Mouse (Mus musculus) skeletal muscle tissue, postnatal 0 days (tissue): ENCODE data around the gene Ercc6l. TPM values are rescaled to one million over a fixed set of nuclear protein-coding genes. Genes with fewer than 3 reads are reported as not detected.

ENCODE experiments used
- polyA plus RNA-seq: library from polyadenylated mRNA; unstranded; fragments of >200 nt; fragmentation: Nextera tagmentation; extraction: Ambion mirVana; gene quantifications from 2 replicates; pipeline ENCODE4 v1.2.1, GENCODE M21; 2015

Ercc6l gene
- polyA plus RNA-seq = 1.4 and 1.5 TPM in 2 replicates

DNA sequence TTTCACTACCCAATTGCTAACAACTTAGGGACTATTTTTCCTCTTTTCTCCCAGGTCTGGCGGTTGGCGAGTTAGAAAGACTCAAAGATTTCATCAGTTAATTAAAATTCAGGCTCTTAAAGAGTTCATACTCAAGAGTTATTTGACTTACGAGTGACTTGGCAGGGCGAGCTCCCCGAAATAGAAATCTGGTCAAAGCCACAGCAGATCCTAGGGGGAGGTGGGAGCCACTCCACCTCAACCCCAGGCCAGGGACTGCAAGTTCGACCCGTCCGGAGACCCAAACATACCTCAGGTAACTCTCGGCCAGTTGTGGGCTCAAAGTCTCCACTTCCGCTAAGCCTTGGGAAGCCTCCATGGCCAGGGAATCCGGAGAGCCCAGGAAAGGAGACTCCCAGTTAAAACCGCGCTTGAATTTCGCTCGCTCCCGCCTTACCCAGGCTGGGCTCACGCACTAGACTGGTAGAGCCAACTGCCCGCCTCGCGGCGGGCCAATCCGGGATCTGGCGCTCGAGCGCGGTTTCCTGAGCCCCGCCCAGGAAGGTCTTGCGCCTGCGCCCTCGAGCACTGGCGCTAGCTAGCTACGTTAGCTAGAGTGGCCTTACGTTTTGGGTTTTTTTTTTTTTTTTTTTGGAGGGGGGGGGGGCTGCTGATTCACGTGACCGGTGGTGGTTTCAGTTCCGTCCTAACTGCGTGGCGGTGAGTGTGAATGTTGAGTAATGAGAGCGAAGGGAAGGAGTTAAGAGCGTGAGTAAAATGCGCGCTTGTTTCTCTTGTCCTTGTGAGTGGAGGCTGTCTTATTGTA, at the start of gene Ercc6l:
Gene Ercc6l, minus strand, starts transcription at position 474 of the 805 bp plus-strand sequence.

DNA sequence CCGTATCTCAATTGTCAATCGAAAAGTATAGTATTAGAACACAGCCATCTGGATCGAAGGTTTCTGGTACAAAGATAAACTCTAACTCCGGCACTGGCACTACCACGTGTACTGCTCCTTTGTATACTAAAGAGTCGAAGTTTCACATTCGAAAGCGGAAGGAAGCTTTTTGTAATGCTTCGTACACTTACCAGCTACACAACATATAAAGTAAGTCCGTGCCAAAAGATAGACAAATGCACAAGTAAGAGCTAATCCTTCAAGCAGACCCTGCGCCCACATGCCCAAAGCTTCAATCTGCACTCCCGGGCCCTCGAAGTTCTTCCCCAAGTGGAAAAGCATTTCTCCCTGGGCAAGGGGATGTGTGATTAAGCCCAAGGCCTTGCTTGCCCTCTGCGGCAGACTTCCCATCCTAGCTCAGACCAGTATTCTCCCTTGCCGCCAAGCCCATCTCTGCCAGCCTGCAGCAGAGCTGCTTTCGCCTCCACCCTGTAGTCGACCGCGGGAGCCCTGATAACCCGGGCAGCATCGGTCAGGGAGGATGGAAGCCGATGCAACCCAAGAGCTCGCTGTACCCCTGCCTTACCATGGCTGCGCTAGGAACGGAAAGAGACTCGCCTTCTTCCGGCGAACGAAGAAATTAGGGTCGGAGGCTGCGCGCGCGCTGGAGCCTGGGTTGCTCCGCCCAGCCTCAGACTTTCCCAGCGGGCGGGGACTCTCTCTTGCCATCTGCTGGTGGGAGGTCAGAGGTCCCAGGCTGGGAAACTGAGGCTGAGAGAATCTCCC, 32.0 kb upstream of the Ercc6l start, which contains the start of gene Rps4x:
Gene Rps4x, minus strand, starts transcription at position 683 of the 786 bp plus-strand sequence.

DNA sequence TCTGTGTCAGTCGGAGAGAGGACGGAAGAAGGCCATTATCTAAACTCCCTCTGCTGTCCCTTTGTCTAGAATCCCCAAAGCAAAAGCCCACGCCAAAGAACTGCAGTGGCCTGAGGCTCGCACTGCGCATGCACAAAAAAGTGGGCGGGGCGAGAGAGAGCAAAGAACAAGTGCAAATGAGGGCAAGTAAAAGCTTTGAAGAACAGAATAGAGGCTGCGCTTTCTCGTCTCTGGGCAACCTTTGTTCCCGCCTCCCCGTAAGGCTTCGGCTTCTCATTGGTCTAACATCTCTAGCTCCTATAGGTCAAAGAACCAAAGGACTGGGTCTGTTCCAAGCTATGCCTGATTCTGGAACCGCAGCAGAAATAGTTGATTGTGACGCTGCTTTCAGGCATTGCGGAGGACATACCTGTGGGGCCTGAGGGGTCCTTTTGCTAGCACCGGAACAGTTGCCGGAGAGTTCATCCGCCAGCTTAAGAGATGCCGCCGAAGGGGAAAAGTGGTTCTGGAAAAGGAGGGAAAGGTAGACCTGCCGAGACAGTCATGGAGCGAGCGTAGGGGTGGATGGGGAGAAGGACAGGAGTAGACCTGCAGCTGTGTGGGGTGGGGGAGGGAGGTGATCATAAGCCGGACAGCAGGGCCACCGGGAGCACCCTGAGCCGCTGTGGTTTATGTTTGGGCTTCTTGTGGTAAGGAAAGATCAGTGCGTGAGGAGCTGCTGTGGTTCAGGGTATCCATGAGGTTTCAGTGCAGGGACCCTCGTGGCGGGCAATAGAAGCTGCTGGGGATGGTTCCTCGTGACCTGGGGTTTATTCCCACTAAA, 37.6 kb downstream of the Ercc6l start, which contains the start of gene Pin4:
Gene Pin4, plus strand, starts transcription at position 406 of the 823 bp plus-strand sequence.

Other genes with a start within 250 kb of the Ercc6l start
- gene Rtl5, start 85.8 kb downstream of the Ercc6l start, polyA plus RNA-seq = 0.32 and 0.67 TPM in 2 replicates
- 39.5 and 40.7 TPM in 2 replicates for gene Pin4, start 37.6 kb downstream of the Ercc6l start, polyA plus RNA-seq
- 433 and 505 TPM in 2 replicates for gene Rps4x, start 32.3 kb upstream of the Ercc6l start, polyA plus RNA-seq
- 58.4 and 67.7 TPM in 2 replicates for gene Cited1, start 95.1 kb upstream of the Ercc6l start, polyA plus RNA-seq